Mouse (Mus musculus): ENCODE measurements around the gene Fmo4.

GRCm38 (mm10) chr1:162858748-162859130 lies 45.0 kb upstream of the Fmo4 start:
- no peak for TF ChIP-seq CTCF (IDR thresholded peaks at IDR 0.05; ENCODE audit: extremely low read depth, insufficient read length, insufficient replicate concordance, low read depth, low read length)
- TF ChIP-seq POLR2A (IDR thresholded peaks at IDR 0.05; ENCODE audit: low read depth, low read length): no peak
